Mouse (Mus musculus) adrenal gland, postnatal 36 days (tissue): ENCODE measurements around the gene Gm38100. TPM values are rescaled to one million over a fixed set of nuclear protein-coding genes. Genes with fewer than 3 reads are reported as not detected.
A peak's percentile ranks its signal among the peaks of the same experiment; 100 is the strongest.

Experiments used
- DNase-seq, 2 experiments: peaks; one replicate each; pipeline ENCODE4 v3.0.0; 2021; ENCODE audit warnings: mixed read lengths in 1 of 2
- total RNA-seq, 2 experiments: library from RNA; stranded (reverse); gene quantifications; 2 replicates each; pipeline ENCODE4 v1.2.3; 2021

Gm38100 gene
- total RNA-seq, 2 experiments from 2014 or later: not detected

DNA sequence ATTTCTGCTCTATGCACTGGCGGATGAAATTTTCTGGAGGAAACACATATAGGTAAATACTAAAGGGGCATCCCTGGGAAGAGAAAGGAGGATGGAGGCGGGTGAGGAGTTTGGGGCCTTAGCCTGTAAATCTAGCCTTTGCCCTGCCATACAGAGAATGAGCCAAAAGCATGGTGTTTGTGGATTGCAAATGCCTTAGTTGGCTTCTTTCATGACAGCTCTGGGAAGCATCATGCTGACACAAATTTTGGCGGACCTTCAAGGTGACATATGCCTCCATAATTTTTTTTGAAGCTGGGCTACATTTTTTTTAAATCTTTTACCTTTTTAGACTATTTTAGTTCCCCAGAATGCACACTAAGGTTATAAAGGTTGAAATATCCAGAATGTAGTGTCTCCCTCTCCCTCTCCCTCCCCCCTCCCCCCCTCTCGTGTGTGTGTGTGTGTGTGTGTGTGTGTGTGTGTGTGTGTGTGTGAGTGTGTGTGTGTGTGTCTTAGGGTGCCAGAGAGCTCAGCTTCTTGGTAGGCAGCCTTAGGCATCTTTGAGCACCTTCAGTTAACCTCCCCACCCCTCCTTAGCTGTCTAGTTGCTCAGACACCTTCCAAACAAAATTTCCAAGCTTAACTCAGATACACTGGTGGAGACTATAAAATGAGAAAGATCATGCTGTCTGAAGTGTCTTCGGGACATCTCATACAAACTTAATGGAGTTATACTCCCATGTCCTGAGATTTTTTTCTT lies 47.0 kb downstream of the Gm38100 start:
- peak in 1 of 2 experiments; percentile 7 for DNase-seq

DNA sequence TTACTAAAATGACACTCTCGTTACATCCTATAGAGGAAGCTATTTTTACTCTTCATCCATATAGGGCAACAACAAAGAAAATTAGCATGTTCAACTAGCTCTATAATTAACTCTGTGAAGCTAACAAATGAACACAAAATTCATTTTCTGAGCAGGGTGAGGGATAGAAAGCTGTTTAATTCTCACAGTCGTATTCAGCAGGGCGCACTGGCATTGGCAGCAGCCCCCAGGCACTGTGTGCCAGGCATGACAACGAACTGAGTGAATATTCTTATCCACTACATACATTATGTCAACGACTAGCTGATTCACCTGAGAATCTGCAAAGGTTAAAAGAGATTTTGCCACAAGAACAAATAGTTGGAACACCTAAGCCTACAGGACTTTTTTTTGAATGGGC lies 50.6 kb downstream of the Gm38100 start:
- DNase-seq: no peak

Other genes starting within 250 kb of the Gm38100 start
- 10 to 100 TPM; 10.1 to 15.5 TPM for gene Opn3, start 227.6 kb upstream of the Gm38100 start, total RNA-seq
- gene Chml, start 227.4 kb upstream of the Gm38100 start, total RNA-seq: 10 to 100 TPM in 1 of 2 experiments, 1 to 10 TPM in 1; 9.6 to 10.4 TPM
- gene Wdr64, start 221.7 kb upstream of the Gm38100 start, total RNA-seq: not detected
- 1 to 10 TPM; 1.8 to 2.5 TPM for gene Exo1, start 39.7 kb upstream of the Gm38100 start, total RNA-seq
- not detected for gene Rbm8a2, start 58.8 kb downstream of the Gm38100 start, total RNA-seq